In genomic region chr15:81431195-81431594, GRCm38 (mm10) we compare ENCODE assay signal across 18 mouse cellular contexts. TPM values are rescaled to one million over a fixed set of nuclear protein-coding genes. Genes with fewer than 3 reads are reported as not detected.
"Had no signal": no experiment of that assay in that cellular context is flagged by ENCODE, and none has a peak within 500 bp of the region (broad histone marks: within the 10 kb centered on the region; RNA-seq: fewer than 3 reads in every experiment).

No protein-coding gene starts in this region.

- DNase-seq: left cerebral cortex, postnatal 4 days; liver; liver, embryonic 13.5 days; liver, postnatal 0 days; lung, adult 18-20 months; lung, adult 2 months; lung, embryonic 14.5 days; lung, postnatal 10 days; lung, postnatal 14 days; lung, postnatal 36 days; lung, postnatal 4 days; midbrain, embryonic 14.5 days had no signal

- ATAC-seq: liver, embryonic 12.5 days; liver, postnatal 0 days; lung, postnatal 0 days; midbrain, embryonic 13.5 days; midbrain, embryonic 15.5 days; midbrain, embryonic 16.5 days had no signal

RNA-seq across cellular contexts. Expression of gene Dnajb7, which starts 23.1 kb away (rescaled TPM):
- polyA plus RNA-seq: liver, adult 2 months; lung, adult 2 months had no signal
